Mouse (Mus musculus): ENCODE results near the gene Cd3e. TPM values are rescaled to one million over a fixed set of nuclear protein-coding genes. Genes with fewer than 3 reads are reported as not detected.

Cd3e gene
- polyA plus RNA-seq (2012), result 0.02 TPM in 1 of 2 replicates, not detected in the other

DNA sequence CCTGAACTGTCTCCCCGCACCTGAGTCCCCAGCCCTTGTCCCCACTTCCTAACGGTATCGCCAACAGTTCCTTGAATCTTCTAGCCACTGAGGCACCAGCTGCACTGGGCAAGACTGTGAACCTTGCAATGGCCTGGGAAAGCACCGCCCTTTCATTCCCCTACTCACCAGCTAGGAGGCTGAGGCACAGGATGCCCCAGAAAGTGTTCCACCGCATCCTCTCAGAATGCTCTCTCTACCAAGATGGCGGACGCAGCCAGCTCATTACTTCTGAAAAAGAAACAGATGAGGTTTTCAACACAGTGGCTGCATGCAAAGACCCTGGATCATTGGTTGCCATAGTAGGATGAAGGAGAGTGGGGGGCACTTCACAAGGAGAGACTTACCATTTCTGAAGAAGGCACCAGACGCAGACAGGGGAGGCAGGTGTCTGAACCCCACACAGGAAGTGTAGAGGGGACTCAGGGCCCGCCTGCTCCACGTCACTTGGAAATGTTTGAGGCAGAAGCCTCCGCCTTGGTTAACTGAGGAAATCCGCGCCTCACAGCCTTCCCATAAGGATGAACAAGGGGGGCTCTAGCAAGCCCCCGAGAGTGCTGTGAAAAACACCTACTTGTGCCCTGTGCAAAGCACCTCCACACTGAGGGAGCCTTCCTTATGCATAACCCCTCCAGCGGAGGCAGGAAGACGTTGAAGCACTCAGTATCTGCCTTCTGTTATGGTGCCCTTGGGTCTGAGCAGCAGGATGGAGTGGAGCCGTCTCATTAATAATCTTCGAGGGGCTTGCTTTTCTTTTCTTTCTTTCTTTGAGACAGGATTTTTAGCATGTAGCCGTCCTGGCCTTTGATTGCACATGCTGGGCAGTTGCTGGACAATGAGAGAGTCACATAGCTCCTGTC, at the start of gene Cd3e:
TSS of gene Cd3e (minus strand) at position 448 of the 899 bp plus-strand sequence.
- Histone ChIP-seq H3K27me3 (ENCODE audit: control insufficient read depth) (0 out of 2 replicates have a peak, but pooled peaks cover 2% of the 10 kb centered on the region), H3K36me3 (ENCODE audit: control insufficient read depth) (no peaks in the 10 kb centered on the region), H3K4me1 (ENCODE audit: control insufficient read depth) (no peaks in the 10 kb centered on the region), H3K9me3 (ENCODE audit: control insufficient read depth, low read length) (no peaks in the 10 kb centered on the region), H3K4me3 (replicated peaks) (no peak within 1 kb of the TSS)
- no peak for TF ChIP-seq TAL1 (IDR thresholded peaks at IDR 0.05; ENCODE audit: low read length)
- TF ChIP-seq GATA1 (IDR thresholded peaks at IDR 0.05; ENCODE audit: low read length), result no peak

DNA sequence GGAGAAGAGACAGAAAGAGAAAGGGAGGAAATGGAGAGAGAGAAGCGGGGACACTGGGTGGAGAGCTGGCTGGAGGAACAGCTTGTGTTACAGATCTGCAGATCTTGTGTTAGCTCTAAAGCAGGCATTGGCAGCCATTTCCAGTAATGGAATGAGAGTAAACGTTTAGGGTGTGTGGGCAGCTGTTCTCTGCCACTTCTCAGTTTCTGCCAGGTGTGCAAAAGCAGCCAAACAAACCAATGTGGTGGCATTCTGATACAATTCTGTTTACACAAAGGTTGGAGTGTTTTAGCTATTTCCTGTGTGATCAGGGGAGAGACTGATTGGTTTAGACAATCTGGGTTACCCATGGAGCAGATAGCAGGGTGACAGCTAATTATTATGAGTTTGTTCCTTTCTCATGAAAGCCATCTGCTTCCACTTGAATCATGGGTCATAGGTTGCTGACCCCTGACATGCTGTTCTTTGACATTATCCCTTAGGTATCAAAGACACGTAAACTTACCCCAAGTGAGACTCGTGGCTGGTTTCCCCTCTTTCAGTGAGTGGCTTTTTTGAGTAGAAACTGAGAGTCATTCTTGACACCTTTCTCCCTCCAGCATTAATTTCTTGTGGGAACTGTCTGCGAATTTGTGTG, 49.0 kb upstream of the Cd3e start:
- H3K36me3 ChIP-seq (ENCODE audit: control insufficient read depth), result no peaks in the 10 kb centered on the region
- no peak overlapping the region for H3K4me3 ChIP-seq (replicated peaks)
- H3K4me1 ChIP-seq (ENCODE audit: control insufficient read depth), result peaks cover 6% of the 10 kb centered on the region
- TF ChIP-seq GATA1 (IDR thresholded peaks at IDR 0.05; ENCODE audit: low read length), result no peak
- no peak for TF ChIP-seq TAL1 (IDR thresholded peaks at IDR 0.05; ENCODE audit: low read length)
- no peaks in the 10 kb centered on the region; the same call in 1 of the 2 replicates for H3K9me3 ChIP-seq (ENCODE audit: control insufficient read depth, low read length)
- peaks cover 45% of the 10 kb centered on the region for H3K27me3 ChIP-seq (ENCODE audit: control insufficient read depth)

DNA sequence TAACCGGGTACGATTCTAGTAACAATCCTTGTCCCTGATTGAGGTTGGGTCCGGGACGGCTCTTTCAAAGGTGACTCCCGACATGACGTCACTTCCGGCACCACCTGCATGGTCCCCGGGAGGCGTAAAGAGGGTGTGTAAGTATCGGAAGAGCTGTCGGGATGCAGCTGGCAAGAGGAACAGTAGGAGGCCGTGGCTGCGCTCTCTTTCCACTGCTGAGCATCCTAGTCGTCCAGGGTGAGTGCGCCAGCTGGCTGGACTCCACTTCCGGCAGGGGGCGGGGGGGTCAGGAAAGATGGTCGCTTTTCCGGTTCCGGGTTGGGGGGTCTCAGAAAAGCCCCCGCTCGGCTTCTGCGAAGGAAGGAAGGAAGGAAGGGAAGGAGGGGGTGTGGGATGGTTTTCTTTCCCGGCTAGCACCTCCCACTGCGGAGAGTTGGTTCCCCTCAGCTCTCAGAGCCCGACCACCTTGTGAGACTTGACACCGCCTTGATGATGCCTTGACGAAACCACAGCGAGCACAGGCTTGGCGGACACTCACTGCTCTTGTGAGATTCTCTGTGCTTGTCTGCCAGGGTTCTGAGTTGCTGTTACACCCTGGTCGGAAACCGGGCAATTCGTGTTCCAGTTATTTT, 45.8 kb upstream of the Cd3e start, which contains the start of gene Mpzl3:
TSS of gene Mpzl3 (plus strand) at position 105 of the 632 bp plus-strand sequence.
- H3K4me3 ChIP-seq (replicated peaks), result peak within 1 kb of the TSS; percentile 60
- peaks cover 47% of the 10 kb centered on the region for H3K27me3 ChIP-seq (ENCODE audit: control insufficient read depth)
- H3K9me3 ChIP-seq (ENCODE audit: control insufficient read depth, low read length), result no peaks in the 10 kb centered on the region; the same call in 1 of the 2 replicates
- peaks cover 6% of the 10 kb centered on the region for H3K4me1 ChIP-seq (ENCODE audit: control insufficient read depth)
- H3K36me3 ChIP-seq (ENCODE audit: control insufficient read depth), result no peaks in the 10 kb centered on the region
- TF ChIP-seq TAL1 (IDR thresholded peaks at IDR 0.05; ENCODE audit: low read length) (no peak), GATA1 (IDR thresholded peaks at IDR 0.05; ENCODE audit: low read length) (no peak)

DNA sequence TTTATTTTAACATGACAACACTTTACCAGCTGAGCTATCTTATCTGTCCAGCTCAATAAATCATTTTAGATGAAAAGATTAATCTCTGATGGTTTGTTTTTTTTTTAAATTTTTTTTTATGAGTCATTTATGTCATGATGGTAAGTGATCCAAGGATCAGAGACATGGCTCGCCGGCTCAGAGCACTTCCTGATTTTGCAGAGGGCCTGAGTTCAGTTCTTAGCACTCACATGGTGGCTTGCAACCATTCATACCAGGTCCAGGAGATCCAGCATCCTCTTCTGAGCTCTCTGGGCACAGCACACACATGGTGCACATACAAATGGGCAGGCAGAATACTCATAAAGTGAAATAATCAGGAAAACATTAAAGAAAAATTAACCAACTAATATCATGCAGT, 40.9 kb upstream of the Cd3e start:
- H3K4me1 ChIP-seq (ENCODE audit: control insufficient read depth), result peaks cover 4% of the 10 kb centered on the region

DNA sequence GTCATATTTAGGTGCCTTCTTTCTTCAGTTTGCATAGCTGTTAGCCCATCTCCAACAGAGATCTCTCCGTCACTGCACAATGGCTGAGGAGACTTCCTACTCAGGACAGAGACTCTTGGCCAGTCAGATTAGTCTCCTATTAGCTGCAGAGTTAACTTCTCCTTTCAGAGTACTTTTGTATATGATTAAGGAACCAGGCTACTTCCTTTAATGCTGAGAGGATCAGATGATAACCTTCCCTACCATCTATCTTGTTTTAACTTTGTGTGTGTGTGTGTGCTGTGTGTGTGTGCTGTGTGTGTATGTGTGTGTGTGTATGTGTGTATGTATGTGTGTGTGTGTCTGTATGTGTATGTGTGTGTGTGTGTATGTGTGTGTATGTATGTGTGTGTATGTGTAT, 40.3 kb upstream of the Cd3e start:
- H3K36me3 ChIP-seq (ENCODE audit: control insufficient read depth), result no peaks in the 10 kb centered on the region; the same call in 1 of the 2 replicates
- no peak for TF ChIP-seq TAL1 (IDR thresholded peaks at IDR 0.05; ENCODE audit: low read length)
- no peak for TF ChIP-seq GATA1 (IDR thresholded peaks at IDR 0.05; ENCODE audit: low read length)
- no peak overlapping the region for H3K4me3 ChIP-seq (replicated peaks)
- H3K27me3 ChIP-seq (ENCODE audit: control insufficient read depth), result peaks cover 14% of the 10 kb centered on the region
- H3K9me3 ChIP-seq (ENCODE audit: control insufficient read depth, low read length), result no peaks in the 10 kb centered on the region
- no peaks in the 10 kb centered on the region; the same call in 1 of the 2 replicates for H3K4me1 ChIP-seq (ENCODE audit: control insufficient read depth)

More for the DNA sequence above, 40.9 kb upstream of the Cd3e start:
- Histone ChIP-seq H3K27me3 (ENCODE audit: control insufficient read depth) (peaks cover 20% of the 10 kb centered on the region), H3K36me3 (ENCODE audit: control insufficient read depth) (no peaks in the 10 kb centered on the region; the same call in 1 of the 2 replicates), H3K4me3 (replicated peaks) (no peak overlapping the region), H3K9me3 (ENCODE audit: control insufficient read depth, low read length) (no peaks in the 10 kb centered on the region; the same call in 1 of the 2 replicates)
- no peak for TF ChIP-seq GATA1 (IDR thresholded peaks at IDR 0.05; ENCODE audit: low read length)
- TF ChIP-seq TAL1 (IDR thresholded peaks at IDR 0.05; ENCODE audit: low read length), result no peak

DNA sequence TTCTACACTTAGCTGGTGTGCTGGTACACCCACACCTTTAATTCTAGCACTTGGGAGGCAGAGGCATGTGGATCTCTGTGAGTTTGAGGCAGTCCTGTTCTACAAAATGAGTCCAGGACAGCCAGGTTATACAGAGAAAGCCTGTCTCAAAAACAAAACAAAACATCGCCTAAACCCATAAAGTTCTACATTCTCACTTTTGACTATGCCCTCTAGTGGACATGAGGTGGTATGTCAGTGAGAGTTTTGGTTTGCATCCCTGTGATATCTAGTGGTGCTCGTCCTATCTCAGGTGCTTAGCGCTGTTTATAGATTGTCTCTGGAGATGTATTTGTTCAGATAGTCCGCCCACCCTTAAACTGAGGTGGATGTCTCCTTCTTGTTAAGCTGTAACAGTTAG, 39.1 kb upstream of the Cd3e start:
- Histone ChIP-seq H3K4me3 (replicated peaks) (no peak overlapping the region), H3K4me1 (ENCODE audit: control insufficient read depth) (no peaks in the 10 kb centered on the region), H3K27me3 (ENCODE audit: control insufficient read depth) (peaks cover 11% of the 10 kb centered on the region), H3K9me3 (ENCODE audit: control insufficient read depth, low read length) (no peaks in the 10 kb centered on the region), H3K36me3 (ENCODE audit: control insufficient read depth) (no peaks in the 10 kb centered on the region; the same call in 1 of the 2 replicates)
- TF ChIP-seq GATA1 (IDR thresholded peaks at IDR 0.05; ENCODE audit: low read length) (no peak), TAL1 (IDR thresholded peaks at IDR 0.05; ENCODE audit: low read length) (no peak)

DNA sequence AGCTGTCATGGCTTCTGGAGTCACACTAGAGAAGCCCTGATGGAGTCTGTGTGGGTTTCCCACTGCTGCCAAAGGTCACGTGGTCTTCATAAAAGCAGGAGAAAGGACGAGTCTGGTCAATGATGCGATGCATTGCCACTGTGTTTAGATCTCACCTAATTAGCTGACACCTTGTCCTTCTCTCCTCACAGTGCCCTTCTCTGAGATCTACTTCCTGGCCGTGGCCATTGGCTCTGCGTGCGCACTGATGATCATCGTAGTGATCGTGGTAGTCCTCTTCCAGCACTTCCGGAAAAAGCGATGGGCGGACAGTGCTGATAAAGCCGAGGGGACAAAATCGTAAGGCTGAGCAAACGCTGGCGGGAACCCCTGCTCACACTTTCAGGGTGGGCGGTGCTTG, 37.5 kb upstream of the Cd3e start:
- Histone ChIP-seq H3K4me3 (replicated peaks) (no peak overlapping the region), H3K4me1 (ENCODE audit: control insufficient read depth) (no peaks in the 10 kb centered on the region), H3K27me3 (ENCODE audit: control insufficient read depth) (peaks cover 22% of the 10 kb centered on the region), H3K36me3 (ENCODE audit: control insufficient read depth) (no peaks in the 10 kb centered on the region; the same call in 1 of the 2 replicates), H3K9me3 (ENCODE audit: control insufficient read depth, low read length) (no peaks in the 10 kb centered on the region)
- TF ChIP-seq TAL1 (IDR thresholded peaks at IDR 0.05; ENCODE audit: low read length) (no peak), GATA1 (IDR thresholded peaks at IDR 0.05; ENCODE audit: low read length) (no peak)

DNA sequence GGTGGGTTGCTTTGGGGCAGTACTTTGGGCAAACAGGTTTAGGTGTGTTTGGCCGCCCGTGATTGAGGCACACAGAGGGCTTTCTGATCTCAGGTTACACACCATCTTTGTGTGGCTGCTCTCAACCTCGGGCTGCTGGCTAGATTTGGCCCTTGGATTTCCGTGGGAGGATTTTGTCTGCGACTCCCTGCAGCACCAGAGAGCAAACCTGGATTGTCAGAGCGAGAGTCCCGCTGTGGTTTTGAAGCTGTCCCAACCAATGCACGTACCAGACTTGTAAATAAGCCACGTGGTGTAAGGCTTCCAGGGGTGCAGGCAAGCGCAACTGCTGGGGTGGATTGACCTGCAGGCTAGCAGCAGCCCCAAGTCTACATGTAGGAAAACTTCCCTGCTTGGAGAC, 33.5 kb upstream of the Cd3e start:
- H3K4me3 ChIP-seq (replicated peaks), result peak overlapping the region; percentile 45
- no peaks in the 10 kb centered on the region for H3K9me3 ChIP-seq (ENCODE audit: control insufficient read depth, low read length)
- peaks cover 50% of the 10 kb centered on the region for H3K27me3 ChIP-seq (ENCODE audit: control insufficient read depth)
- H3K4me1 ChIP-seq (ENCODE audit: control insufficient read depth), result no peaks in the 10 kb centered on the region
- TF ChIP-seq GATA1 (IDR thresholded peaks at IDR 0.05; ENCODE audit: low read length) (no peak), TAL1 (IDR thresholded peaks at IDR 0.05; ENCODE audit: low read length) (no peak)
- no peaks in the 10 kb centered on the region; the same call in 1 of the 2 replicates for H3K36me3 ChIP-seq (ENCODE audit: control insufficient read depth)
